Mouse (Mus musculus): ENCODE measurements around the gene H1foo.

DNA sequence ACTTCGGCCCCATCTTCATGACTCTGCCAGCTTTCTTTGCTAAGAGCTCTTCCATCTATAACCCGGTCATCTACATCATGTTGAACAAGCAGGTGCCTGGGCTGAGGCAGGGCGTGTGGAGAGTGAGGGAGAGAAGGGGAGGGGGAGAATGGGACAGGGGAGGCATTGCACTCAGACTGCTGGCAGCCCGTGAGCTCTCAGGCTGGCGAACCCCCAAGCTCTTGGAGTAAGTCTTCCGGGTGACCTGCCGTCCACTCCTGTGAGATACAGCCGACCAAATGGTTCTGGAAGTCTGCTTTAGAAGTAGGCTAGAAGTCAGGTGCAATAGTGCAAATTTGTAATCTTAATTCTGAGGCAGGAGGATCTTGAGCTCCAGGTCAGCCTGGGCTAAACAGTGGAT is 9.2 kb upstream of the H1foo start:
- TF ChIP-seq CTCF (IDR thresholded peaks at IDR 0.05; ENCODE audit: extremely low read depth, insufficient read depth, low read length) (no peak), POLR2A (IDR thresholded peaks at IDR 0.05; ENCODE audit: extremely low read depth, insufficient read depth, low read length) (no peak)
